Mouse (Mus musculus) gastrocnemius, adult 18-20 months (tissue): ENCODE measurements at regions not wholly inside any gene's neighbourhood (a gene's known extent, or its start where the extent isn't known, plus 50 kb on each side); places are given as distances from the start of the nearest gene placed in this dataset.
A peak's percentile ranks its signal among the peaks of the same experiment; 100 is the strongest.

ENCODE experiments used
- DNase-seq: peaks from one replicate; pipeline ENCODE4 v3.0.0; 2021; ENCODE audit warnings: low spot score

DNA sequence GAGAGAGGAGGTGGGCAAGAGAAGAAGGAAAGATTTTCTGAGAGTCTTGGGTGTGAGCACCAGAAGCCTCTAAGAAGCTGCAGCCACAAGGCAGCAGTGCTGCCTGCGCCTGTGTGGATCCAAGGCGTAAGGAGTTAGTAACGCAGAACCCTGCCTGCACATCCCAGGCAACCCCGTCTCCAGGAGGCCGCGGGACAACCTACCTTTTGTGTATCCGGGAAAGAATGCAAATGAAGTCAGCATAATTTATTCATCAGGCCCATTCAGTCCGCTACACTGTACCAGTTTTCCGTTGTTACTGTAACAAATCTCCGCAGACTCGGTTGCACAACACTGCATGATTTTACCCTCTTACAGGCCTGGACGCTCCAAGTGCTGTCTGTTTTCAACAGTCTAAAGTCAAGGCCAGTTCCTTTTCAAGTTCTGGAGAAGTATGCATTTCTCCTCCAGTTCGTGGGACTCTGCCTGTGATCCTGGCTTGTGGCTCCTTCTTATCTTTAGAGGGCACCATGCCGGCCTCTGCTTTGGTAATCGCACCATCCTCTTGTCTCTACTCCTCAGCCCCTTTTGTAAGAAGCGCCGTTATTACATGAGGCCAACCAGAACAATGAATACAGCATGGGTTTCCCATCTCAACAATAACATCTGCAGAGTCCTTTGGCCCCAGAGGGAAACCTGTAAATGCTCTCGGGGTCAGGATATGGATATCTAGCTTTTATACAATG is 133.8 kb downstream of the Nufip1 start:
- no peak for DNase-seq

DNA sequence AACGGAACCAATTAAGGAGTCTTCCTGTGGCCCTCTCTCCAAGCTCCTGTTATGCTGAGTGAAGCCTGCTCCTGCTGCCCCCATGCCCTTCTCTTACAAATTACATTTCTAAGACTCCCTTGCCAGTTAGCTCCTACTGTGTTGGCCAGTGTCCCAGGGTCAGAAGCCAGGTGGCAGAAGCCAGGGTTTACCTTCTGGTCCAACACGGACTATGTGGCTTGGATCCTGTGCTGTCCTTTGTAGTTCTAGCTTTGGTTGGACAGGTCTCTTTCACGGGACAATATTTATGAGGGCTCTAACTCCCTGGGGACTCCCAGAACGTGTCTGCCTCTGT is 134.3 kb downstream of the Nufip1 start:
- DNase-seq = no peak

- no peak for DNase-seq
These were observed 137.0 kb downstream of the Nufip1 start for GRCm38 (mm10) chr14:76247664-76248063.

DNA sequence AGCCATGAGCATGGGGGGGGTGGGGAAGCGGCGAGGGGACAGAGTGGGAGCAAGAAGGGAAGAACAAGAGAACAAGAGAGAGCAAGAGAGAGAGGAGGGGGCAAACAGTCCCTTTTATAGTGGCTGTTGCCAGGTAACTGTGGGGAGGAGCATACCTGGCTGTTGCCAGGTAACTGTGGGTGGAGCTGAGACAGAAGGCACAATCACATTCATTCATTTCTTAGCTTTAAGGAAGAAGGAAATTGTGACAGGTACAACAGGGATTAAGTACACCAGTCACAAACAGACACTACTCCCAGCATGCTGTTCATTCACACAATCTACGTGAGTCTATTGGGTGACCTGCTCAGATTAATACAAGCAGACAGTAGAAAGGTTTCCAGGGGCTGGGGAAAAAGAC is 143.2 kb downstream of the Nufip1 start:
- DNase-seq = no peak

DNA sequence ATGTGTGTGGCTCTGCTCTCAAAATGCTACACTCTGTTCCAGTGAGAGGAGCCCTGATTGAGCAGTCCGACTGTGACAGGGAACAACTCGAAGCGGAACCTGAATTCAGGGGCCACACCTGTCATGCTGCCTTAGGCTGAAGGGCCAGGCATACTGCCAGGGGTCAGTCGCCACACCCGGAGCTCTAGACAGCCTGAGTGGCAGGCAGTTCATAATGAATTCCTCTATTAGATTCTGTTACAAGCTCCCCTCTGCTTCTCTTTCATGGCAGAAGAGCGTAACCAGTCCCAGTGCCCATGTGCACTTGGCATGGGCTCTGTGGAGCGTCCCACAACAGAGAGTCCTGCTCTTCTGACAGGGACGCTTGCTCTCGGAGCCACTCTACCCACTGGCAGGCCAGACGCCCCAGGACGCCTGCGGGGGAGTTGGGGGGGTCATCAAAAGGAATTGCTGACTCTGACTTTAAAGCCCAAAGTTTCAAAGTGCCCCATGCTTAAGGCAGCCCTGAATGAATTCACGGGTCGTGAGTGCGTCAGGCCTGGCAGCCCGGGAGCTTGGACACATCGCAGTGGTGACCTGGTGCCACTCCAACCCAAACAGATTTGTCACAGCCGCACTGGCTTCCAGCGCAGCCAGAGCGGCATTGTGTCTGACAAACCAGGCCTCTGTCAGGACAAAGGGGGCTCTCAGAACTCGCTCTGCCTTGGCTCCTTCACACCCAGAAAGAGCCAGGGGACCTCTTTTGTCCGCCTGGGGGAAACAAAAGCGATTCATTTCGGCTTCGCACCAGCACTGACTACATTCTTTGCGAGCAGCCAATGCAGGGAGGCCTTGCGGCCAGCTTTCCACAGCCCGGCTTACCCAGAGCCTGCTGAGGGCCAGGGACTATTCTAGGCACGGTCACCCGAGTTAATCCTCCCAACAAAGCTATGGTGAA is 144.1 kb downstream of the Nufip1 start:
- DNase-seq = peak; percentile 76

DNA sequence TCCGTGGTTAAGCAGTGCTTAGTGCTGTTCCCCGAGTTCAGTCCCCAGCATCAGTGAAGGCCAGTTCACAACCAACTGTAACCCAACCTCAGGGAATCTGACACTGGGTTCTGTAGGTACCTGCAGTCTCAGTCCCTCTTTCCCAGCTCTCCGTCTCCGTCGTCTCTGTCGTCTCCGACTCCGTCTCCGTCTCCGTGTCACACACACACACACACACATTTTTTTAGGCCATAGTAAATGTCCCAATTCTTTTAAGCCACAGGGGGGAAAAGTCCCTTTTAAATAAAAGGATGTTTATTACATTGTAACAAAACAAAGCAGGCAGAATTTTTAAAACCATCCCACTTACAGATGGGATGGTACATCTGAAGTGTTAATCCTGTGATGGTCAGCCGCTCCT is 145.3 kb downstream of the Nufip1 start:
- DNase-seq = no peak

GRCm38 (mm10) chr14:76258626-76259025 is 147.9 kb downstream of the Nufip1 start:
- no peak for DNase-seq

- DNase-seq = no peak
These were observed 150.1 kb downstream of the Nufip1 start for GRCm38 (mm10) chr14:76260628-76261293.

- DNase-seq = no peak
These were observed 151.1 kb upstream of the Tsc22d1 start for GRCm38 (mm10) chr14:76263682-76264081.

DNA sequence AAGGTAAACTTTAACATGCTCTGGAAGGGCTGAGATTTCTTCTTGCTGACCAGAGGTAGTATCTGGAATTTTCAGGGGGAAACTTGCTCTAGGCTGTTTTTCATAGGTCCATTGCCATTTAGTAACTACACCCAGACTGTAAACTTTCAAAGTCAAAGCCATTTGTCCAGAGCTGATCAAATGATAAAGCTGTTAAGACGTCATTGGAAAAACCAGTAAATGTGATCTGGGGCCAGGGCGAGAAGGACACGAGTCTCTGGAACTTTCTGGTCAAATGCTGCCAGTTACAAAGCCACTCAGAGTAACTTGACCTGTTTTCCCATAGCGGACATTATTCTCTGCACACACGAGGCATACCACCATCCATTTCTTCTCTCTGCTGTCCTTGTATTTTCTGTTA is 148.9 kb upstream of the Tsc22d1 start:
- DNase-seq = no peak

GRCm38 (mm10) chr14:76266249-76266648 is 148.5 kb upstream of the Tsc22d1 start:
- no peak for DNase-seq

GRCm38 (mm10) chr14:76267091-76267490 is 147.7 kb upstream of the Tsc22d1 start:
- no peak for DNase-seq

GRCm38 (mm10) chr14:76271190-76271589 is 143.6 kb upstream of the Tsc22d1 start:
- no peak for DNase-seq

- no peak for DNase-seq
These were observed 141.9 kb upstream of the Tsc22d1 start for GRCm38 (mm10) chr14:76272840-76273239.

GRCm38 (mm10) chr14:76276655-76277054 is 138.1 kb upstream of the Tsc22d1 start:
- DNase-seq = no peak

- DNase-seq = no peak
These were observed 135.9 kb upstream of the Tsc22d1 start for GRCm38 (mm10) chr14:76278751-76279450.

DNA sequence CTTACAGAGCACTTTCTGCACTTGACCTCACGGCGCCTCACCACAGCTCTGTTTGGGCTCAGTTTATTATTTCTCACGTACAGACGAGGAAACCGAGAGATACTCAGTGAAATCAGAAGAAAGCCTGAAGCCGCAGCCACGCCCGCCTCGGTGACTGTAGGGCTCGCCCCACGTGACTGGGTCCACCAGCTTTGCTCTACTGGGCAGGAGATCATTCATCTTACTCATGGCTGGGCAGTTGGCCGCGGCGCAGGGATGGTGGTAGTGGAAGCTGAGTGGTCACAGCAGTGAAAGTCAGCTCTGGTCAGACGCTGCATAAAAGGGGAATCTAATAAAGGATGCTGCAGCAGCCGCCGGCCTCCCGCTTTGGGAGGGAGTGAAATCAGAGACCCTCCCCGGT is 135.2 kb upstream of the Tsc22d1 start:
- no peak for DNase-seq

GRCm38 (mm10) chr14:76281867-76282266 is 132.9 kb upstream of the Tsc22d1 start:
- peak; percentile 25 for DNase-seq

DNA sequence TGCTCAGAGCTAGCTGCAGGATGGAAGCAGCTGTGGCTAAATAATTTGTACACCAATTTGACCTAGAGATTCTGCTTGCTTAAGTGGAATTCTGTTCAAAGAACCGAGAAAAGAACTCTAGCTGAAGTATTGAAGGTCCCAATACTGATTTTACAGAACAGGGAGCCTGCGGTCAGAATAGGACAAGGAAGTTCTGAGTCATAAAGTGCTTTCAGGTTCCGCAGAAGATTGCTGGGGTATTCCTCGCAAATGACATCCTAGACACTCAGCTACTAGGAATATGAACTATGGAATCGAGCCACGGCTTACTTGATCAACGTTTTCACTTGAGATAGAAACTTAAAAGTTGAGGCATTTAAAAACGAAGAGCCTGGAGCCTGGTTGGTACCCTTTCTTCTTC is 127.0 kb upstream of the Tsc22d1 start:
- no peak for DNase-seq

DNA sequence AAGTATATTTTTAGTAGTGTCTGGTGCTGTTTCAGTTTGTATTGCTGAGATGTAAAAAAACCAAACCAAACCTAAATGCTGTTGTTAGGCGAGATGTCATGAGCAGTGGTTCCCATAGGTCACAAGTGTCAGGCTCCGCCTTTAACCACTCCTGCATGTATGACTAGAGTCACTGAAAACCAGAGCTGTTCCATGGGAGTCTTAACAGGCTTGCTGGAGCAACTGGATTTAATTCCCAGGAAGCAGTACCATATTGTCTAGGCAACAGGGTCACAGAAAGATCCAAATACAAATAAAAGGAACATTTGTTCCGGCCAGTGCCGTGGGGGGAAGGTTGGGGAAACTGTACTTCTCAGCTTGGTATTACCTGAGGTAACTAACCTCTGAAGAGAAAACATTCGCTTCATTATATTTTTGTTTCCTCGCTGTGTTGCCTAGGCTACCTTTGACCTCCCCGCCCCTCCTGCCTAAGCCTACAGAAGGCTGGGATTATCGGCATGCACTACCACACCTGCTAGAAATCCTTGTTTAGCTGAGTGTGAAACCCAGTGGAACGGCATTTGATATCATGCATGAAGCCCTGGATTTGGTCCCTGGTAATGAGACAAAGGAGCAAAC is 124.3 kb upstream of the Tsc22d1 start:
- no peak for DNase-seq

- no peak for DNase-seq
These were observed 122.5 kb upstream of the Tsc22d1 start for GRCm38 (mm10) chr14:76292211-76292610.
